Mouse (Mus musculus): ENCODE results near the gene Sbno2. TPM values are rescaled to one million over a fixed set of nuclear protein-coding genes. Genes with fewer than 3 reads are reported as not detected.

Sbno2 gene
- total and polyA plus RNA-seq, 3 experiments = 9.7 to 24.2 (median 22.6) TPM

GRCm38 (mm10) chr10:80017361-80017760, 88.0 kb downstream of the Sbno2 start:
- H3K27me3 ChIP-seq (replicated peaks) = no peaks in the 10 kb centered on the region
- no peaks in the 10 kb centered on the region for H3K9me3 ChIP-seq (replicated peaks; ENCODE audit: low read length)
- peaks cover 42 to 75% of the 10 kb centered on the region in 2 experiments for H3K36me3 ChIP-seq (replicated peaks in 1 of 2; ENCODE audit: control insufficient read depth in 1 of 2, insufficient read depth in 1 of 2, low read length in 1 of 2)
- peak overlapping the region; percentile 62 for H3K27ac ChIP-seq (ENCODE audit: insufficient read depth, low read depth)
- peaks cover 8% of the 10 kb centered on the region for H3K79me2 ChIP-seq (replicated peaks; ENCODE audit: control insufficient read depth, extremely low read depth, insufficient read depth, poor library complexity, severe bottlenecking)
- peak; percentile 70 for DNase-seq (ENCODE audit: extremely low read depth)
- H3K9ac ChIP-seq (ENCODE audit: insufficient read depth, low read depth) = peak overlapping the region; percentile 86
- peak overlapping the region; percentile 77 to 81 (median 80) for H3K4me3 ChIP-seq (replicated peaks in 1 of 3; ENCODE audit: low read depth in 2 of 3, low read length in 2 of 3, poor library complexity in 1 of 3)
- dilution Hi-C loops (cut with MboI; ENCODE audit: extremely low pct_ligation_motif_present, extremely low pct_unique_long_range_greater_than_20kb, low sequenced_read_pairs) = no loop called here
- H3K4me2 ChIP-seq (ENCODE audit: insufficient read depth, low read depth, poor library complexity, severe bottlenecking) = peak overlapping the region; percentile 85
- H3K4me1 ChIP-seq (ENCODE audit: control insufficient read depth in 1 of 2, insufficient read depth in 2 of 2) = peaks cover 12 to 34% of the 10 kb centered on the region in 2 experiments
- in situ Hi-C loops (cut with MboI; ENCODE audit: low pct_ligation_motif_present, low pct_unique_long_range_greater_than_20kb, low sequenced_read_pairs) = no loop called here
- TF ChIP-seq ZNF384 (IDR thresholded peaks at IDR 0.05; ENCODE audit: low read depth, low read length) (no peak), SIN3A (IDR thresholded peaks at IDR 0.05; ENCODE audit: low read length) (peak; percentile 33; the same call in 1 of the 2 replicates), UBTF (IDR thresholded peaks at IDR 0.05; ENCODE audit: low read depth, low read length) (no peak), TCF12 (IDR thresholded peaks at IDR 0.05; ENCODE audit: low read depth, low read length) (no peak; the same call in 1 of the 2 replicates), IRF4 (IDR thresholded peaks at IDR 0.05; ENCODE audit: low read depth, low read length) (peak; percentile 10; the same call in 1 of the 2 replicates), CHD2 (IDR thresholded peaks at IDR 0.05; ENCODE audit: low read length) (peak; percentile 69), CTCF (conservative IDR thresholded peaks at IDR 0.05 in 1 of 2, IDR thresholded peaks at IDR 0.05 in 1 of 2; ENCODE audit: low read depth in 2 of 2, low read length in 2 of 2) (no peak), MAX (IDR thresholded peaks at IDR 0.05; ENCODE audit: low read length) (no peak), EP300 (IDR thresholded peaks at IDR 0.05; ENCODE audit: low read length) (no peak), PAX5 (IDR thresholded peaks at IDR 0.05; ENCODE audit: low read length) (no peak), BHLHE40 (IDR thresholded peaks at IDR 0.05; ENCODE audit: low read depth, low read length) (0 out of 2 replicates have a peak, but pooled peaks have one; percentile 7), NELFE (IDR thresholded peaks at IDR 0.05; ENCODE audit: low read depth, low read length) (no peak), MYC (IDR thresholded peaks at IDR 0.05; ENCODE audit: low read depth, low read length) (no peak), KAT2A (IDR thresholded peaks at IDR 0.05; ENCODE audit: insufficient replicate concordance, low read length) (no peak), ETS1 (conservative IDR thresholded peaks at IDR 0.05; ENCODE audit: low read depth, low read length) (no peak), ZKSCAN1 (IDR thresholded peaks at IDR 0.05; ENCODE audit: borderline replicate concordance, low read depth, low read length) (no peak), MAZ (IDR thresholded peaks at IDR 0.05; ENCODE audit: low read depth, low read length) (peak; percentile 90), RCOR1 (conservative IDR thresholded peaks at IDR 0.05; ENCODE audit: low read depth, low read length) (no peak), MAFK (IDR thresholded peaks at IDR 0.05; ENCODE audit: insufficient replicate concordance, low read length) (no peak), NRF1 (IDR thresholded peaks at IDR 0.05; ENCODE audit: low read depth, low read length) (no peak), JUN (IDR thresholded peaks at IDR 0.05; ENCODE audit: insufficient read depth, low read depth, low read length) (no peak), ELF1 (IDR thresholded peaks at IDR 0.05; ENCODE audit: low read depth, low read length) (peak; percentile 85), GABPA (IDR thresholded peaks at IDR 0.05; ENCODE audit: insufficient replicate concordance, low read depth, low read length) (no peak), TBP (conservative IDR thresholded peaks at IDR 0.05; ENCODE audit: low read depth, low read length) (no peak), MEF2A (IDR thresholded peaks at IDR 0.05; ENCODE audit: borderline replicate concordance, low read depth, low read length) (no peak), ZC3H11A (IDR thresholded peaks at IDR 0.05; ENCODE audit: low read depth, low read length) (no peak), MXI1 (IDR thresholded peaks at IDR 0.05; ENCODE audit: low read depth, low read length) (no peak)

Measured in CH12.LX (cell line).